Mouse (Mus musculus) hematopoietic stem cell, adult 5-6 weeks (primary cell): ENCODE results near the gene Spi1. TPM values are rescaled to one million over a fixed set of nuclear protein-coding genes. Genes with fewer than 3 reads are reported as not detected.
A peak's percentile ranks its signal among the peaks of the same experiment; 100 is the strongest.

Experiments
- ATAC-seq, 2 experiments: fragments of 125-278 bp in 1 of 2; replicated peaks in 1 of 2; 2 replicates each; pipeline ENCODE4 v1.8.0; 2016 to 2017; ENCODE audit warnings: inconsistent platforms in 2 of 2, mild to moderate bottlenecking in 2 of 2, moderate number of reproducible peaks in 2 of 2, low read depth in 1 of 2, moderate TSS enrichment in 1 of 2; ENCODE audit not compliant: low FRiP score in 2 of 2, poor library complexity in 2 of 2, severe bottlenecking in 2 of 2, insufficient read depth in 1 of 2, low TSS enrichment in 1 of 2
- total RNA-seq: library from RNA; stranded (forward); fragments of 172-1452, 232-1000 nt; gene quantifications from 2 replicates; pipeline ENCODE4 v1.2.3, GENCODE M21; 2017

The Spi1 gene
- total RNA-seq, 1 experiment from 2014 or later, result 58.4 TPM

- ATAC-seq, result peak; percentile 35 to 50; a peak in 1 of 4 replicates
These were observed 31.1 kb downstream of the Spi1 start for GRCm38 (mm10) chr2:91113334-91113733.

DNA sequence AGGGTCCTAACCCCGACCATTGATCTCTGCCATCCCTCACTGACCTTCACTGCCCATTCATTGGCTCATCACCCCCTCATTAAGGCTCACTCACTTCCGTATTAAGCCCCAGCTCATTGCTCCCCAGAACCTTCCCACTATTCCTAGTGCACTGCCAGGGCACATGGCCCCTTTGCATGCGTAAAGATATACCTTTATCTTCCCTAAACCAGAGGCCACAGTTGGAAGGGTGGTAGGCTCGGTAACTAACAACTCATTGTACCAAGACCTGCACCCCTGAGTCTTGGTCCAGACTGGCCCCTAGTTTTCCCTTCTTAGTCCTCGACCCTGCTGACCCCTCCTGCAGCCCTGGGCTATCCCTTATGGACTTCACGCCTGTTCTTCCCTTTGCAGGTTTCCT lies 31.7 kb downstream of the Spi1 start:
- ATAC-seq, result no peak

GRCm38 (mm10) chr2:91114781-91115577 lies 32.8 kb downstream of the Spi1 start:
- ATAC-seq, result 0 out of 4 replicates have a peak, but pooled peaks of 1 of the 2 experiments have one; percentile 39

GRCm38 (mm10) chr2:91115578-91115970 lies 33.4 kb downstream of the Spi1 start:
- ATAC-seq, result no peak

DNA sequence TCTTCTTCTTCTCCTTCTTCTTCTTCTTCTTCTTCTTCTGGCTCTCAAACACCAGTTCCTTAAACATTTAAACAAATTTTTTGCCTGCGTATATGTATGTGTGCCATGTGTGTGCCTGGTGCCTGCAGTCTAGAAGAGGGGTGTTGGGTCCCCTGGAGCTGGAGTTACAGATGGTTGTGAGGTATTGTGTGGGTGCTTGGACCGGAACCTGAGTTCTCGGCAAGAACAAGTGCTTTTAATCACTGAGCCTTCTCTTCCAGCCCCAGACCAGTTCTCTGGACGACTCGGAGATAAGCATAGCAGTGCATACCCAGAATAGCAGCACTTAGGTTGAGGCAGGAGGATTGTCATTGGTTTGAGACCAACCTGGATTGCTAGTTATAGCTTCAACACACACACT lies 34.7 kb downstream of the Spi1 start:
- no peak for ATAC-seq

- ATAC-seq, result no peak
These were observed 35.5 kb downstream of the Spi1 start, which contains the start of gene Mybpc3 for GRCm38 (mm10) chr2:91117585-91118275. Gene Mybpc3, plus strand, starts transcription at chr2:91118144.

DNA sequence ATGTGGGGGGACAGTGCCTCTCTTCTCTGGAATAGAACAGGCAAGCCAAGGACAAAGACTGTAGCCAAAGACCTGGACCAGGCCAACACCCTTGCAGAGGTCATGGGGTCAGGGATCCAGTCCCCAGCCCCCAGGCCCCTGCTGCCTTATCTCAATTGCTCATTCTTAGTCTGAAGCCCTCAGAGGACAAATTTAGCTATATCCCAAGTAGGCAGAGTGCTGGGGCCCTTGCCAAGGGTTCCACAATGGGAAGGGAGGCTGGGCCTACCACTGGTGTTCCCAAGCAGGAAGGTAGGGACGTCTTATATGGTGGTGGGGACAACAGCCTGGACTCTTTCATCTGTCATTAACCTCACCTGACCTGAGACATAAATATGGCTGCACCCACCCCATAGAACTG lies 36.5 kb downstream of the Spi1 start:
- no peak for ATAC-seq

DNA sequence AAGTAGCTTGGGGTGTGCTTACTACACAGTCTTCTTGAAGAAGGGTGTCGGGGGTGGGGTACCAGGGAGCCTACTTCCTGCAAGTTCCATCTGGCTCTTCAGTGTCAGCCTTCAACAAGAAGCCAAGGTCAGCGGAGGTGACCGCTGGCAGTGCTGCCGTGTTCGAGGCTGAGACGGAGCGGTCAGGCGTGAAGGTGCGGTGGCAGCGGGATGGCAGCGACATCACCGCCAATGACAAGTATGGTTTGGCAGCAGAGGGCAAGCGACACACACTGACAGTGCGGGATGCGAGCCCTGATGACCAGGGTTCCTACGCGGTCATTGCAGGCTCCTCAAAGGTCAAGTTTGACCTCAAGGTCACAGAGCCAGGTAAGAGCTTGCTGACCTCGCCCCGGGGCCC lies 36.9 kb downstream of the Spi1 start:
- no peak for ATAC-seq

DNA sequence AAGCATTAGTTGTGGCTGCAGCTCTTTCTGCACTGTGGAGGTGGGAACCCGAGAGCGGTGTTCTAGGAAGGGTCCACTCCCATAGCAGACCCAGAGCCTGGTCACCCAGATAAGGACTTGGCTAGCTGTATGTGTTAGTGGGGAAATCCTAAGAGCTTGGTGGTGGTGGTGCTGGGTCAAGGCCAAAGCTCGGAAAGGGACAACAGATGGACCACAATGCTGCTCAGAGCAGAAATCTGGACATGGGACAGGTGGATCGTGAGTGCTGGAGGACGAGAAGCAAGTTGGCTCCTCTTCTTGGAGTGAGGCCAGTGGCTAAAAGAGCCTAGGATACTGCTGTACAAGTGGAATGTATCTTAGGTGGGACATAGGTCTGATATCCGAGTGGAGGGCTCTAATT lies 37.4 kb downstream of the Spi1 start:
- ATAC-seq, result no peak

- no peak for ATAC-seq
These were observed 38.1 kb downstream of the Spi1 start for GRCm38 (mm10) chr2:91120261-91120671.

DNA sequence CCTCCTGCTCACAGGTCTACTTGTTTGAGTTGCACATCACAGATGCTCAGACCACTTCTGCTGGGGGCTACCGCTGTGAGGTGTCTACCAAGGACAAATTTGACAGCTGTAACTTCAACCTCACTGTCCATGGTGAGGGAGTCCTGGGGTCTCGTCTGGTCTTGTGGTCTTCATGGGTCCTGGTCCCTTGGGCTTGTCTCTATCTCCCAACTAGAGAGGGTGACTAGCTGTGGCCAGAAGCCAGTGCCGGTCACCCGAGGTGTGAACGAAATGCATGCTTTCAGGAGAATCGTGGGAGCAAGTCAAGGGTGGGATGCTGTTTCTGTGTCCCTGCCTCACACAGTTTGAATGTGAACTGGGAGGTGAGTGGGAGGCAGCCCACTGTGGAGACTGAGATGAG lies 38.8 kb downstream of the Spi1 start:
- no peak for ATAC-seq

GRCm38 (mm10) chr2:91121497-91121896 lies 39.3 kb downstream of the Spi1 start:
- no peak for ATAC-seq

DNA sequence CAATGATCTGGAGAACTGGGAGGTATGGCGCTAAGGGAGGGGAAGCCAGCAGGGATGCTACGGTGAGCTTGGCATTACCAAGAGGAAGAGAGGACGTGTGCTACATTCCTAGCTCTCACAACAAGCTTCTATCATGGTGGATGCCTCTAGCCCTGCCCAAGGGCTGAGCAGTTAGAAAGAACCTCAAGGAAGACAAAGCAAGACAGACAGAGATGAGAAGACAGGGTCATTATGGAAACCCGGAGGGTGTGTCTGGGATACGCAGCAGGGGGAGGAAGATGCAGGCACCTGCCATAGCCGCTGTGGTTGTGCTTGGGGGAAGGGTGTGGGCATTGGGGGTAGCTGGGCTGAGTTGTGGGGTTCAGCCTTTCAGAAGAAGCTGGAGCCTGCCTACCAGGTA lies 41.3 kb downstream of the Spi1 start:
- ATAC-seq, result no peak

DNA sequence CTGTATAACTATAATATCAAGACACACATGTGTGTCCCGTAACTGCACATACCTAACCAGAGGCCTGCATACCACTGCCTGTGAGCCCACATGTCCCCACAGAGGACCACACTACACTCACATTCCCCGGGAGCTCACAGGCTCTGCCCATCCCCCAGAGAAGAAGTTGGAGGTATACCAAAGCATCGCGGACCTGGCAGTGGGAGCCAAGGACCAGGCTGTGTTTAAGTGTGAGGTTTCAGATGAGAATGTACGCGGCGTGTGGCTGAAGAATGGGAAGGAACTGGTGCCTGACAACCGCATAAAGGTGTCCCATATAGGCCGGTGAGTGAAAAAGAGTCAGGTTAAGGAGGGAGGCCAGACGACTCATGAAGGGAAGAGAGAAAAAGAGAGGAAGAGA lies 42.9 kb downstream of the Spi1 start:
- ATAC-seq, result no peak

GRCm38 (mm10) chr2:91128761-91129160 lies 46.6 kb downstream of the Spi1 start:
- no peak for ATAC-seq

- no peak for ATAC-seq
These were observed 47.9 kb downstream of the Spi1 start for GRCm38 (mm10) chr2:91130126-91130525.

GRCm38 (mm10) chr2:91131251-91131650 lies 49.1 kb downstream of the Spi1 start:
- ATAC-seq, result no peak

DNA sequence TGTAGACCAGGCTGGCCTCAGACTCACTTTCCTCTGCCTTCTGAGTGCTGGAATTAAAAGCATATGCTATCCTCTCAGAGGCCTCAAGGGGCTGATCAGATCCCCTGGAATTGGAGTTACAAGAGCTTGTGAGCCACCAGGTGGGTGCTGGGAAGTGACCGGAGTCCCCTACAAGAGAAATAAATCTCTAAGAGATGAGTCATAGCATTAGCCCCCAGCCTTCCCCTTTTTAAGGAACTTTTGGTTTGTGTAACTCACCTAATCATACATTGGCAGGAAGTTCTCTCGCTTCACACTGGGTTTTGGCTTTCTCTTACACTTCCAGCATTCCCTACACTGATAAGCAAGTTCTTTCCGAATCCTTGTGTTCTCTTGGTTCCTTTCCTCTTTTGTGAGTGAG lies 49.8 kb downstream of the Spi1 start:
- ATAC-seq, result peak in 1 of 2 experiments; percentile 18; a peak in 1 of 4 replicates
